Mouse (Mus musculus) heart, postnatal 36 days (tissue): ENCODE measurements around the gene Naa60. TPM values are rescaled to one million over a fixed set of nuclear protein-coding genes. Genes with fewer than 3 reads are reported as not detected.

Experiments used
- microRNA-seq, 2 experiments: library from miRNA; unstranded; fragments of <30 nt; microRNA quantifications; one replicate each; pipeline ENCODE4 v1.2.0; 2021; ENCODE audit warnings: borderline number of aligned reads in 2 of 2
- total RNA-seq, 2 experiments: library from RNA; stranded (reverse); gene quantifications; 2 replicates each; pipeline ENCODE4 v1.2.3; 2021

Naa60 gene
- total RNA-seq, 2 experiments from 2014 or later = 50.1 to 53.6 TPM

Small RNA genes lying within 50 kb of the gene (microRNA-seq; reads per million reads assigned to microRNA genes)
- gene Gm23493 = 0 reads per million in 2 experiments

Other genes with a start within 250 kb of the Naa60 start
- not detected for gene Mefv, start 154.3 kb upstream of the Naa60 start, total RNA-seq
- gene Zfp263, start 128.3 kb upstream of the Naa60 start, total RNA-seq = 1 to 10 TPM; 8.2 to 8.5 TPM
- not detected for gene Olfr15, start 41.5 kb upstream of the Naa60 start, total RNA-seq
- gene Zfp174, start 25.1 kb upstream of the Naa60 start, total RNA-seq = 1 to 10 TPM; 1.4 to 1.6 TPM
- 10 to 100 TPM; 11.1 to 11.8 TPM for gene Zfp597, start 12.2 kb downstream of the Naa60 start, total RNA-seq
- under 1 TPM in 1 of 2 experiments, not detected in 1; 0.60 TPM for gene Gm20695, start 12.3 kb downstream of the Naa60 start, total RNA-seq
- gene 1700037C18Rik, start 36.3 kb downstream of the Naa60 start, total RNA-seq = 1 to 10 TPM; 2.7 to 6.9 TPM
- 10 to 100 TPM; 10.5 to 11.6 TPM for gene Cluap1, start 36.4 kb downstream of the Naa60 start, total RNA-seq
- gene Nlrc3, start 104.3 kb downstream of the Naa60 start, total RNA-seq = 1 to 10 TPM; 1.0 to 1.1 TPM
- 1 to 10 TPM; 7.0 to 7.1 TPM for gene Slx4, start 131.4 kb downstream of the Naa60 start, total RNA-seq
- gene Dnase1, start 164.6 kb downstream of the Naa60 start, total RNA-seq = not detected
- gene Trap1, start 205.5 kb downstream of the Naa60 start, total RNA-seq = 100 to 1,000 TPM; 155 TPM